Mouse (Mus musculus) embryonic facial prominence, embryonic 10.5 days (tissue): Measurements from ENCODE around the gene Sufu. TPM values are rescaled to one million over a fixed set of nuclear protein-coding genes. Genes with fewer than 3 reads are reported as not detected.

Experiments
- DNase-seq: peaks from one replicate; pipeline ENCODE4 v3.0.0-alpha.2; 2017; ENCODE audit warnings: low spot score
- H3K27ac ChIP-seq: fragments of 300-500 bp; sonication (generic); replicated peaks from 2 replicates; pipeline ENCODE4 v1.5.1; 2016; ENCODE audit warnings: mild to moderate bottlenecking
- H3K27me3 ChIP-seq: fragments of 300-500 bp; sonication (generic); replicated peaks from 2 replicates; pipeline ENCODE4 v1.6.1; 2016; ENCODE audit warnings: low read depth, mild to moderate bottlenecking; ENCODE audit not compliant: poor library complexity, severe bottlenecking
- H3K36me3 ChIP-seq: fragments of 300-500 bp; sonication (generic); replicated peaks from 2 replicates; pipeline ENCODE4 v1.6.1; 2016; ENCODE audit warnings: mild to moderate bottlenecking, moderate library complexity
- H3K4me1 ChIP-seq: fragments of 300-500 bp; sonication (generic); 2 replicates; pipeline ENCODE4 v1.6.1; 2016
- H3K4me3 ChIP-seq: fragments of 300-500 bp; sonication (generic); 2 replicates; pipeline ENCODE4 v1.5.1; 2016; ENCODE audit warnings: mild to moderate bottlenecking, moderate library complexity
- H3K9me3 ChIP-seq: fragments of 300-500 bp; sonication (generic); 2 replicates; pipeline ENCODE4 v1.6.1; 2016; ENCODE audit warnings: mild to moderate bottlenecking
- WGBS: fragments of 180-500 bp; shearing (Covaris S2); methylation state at CpG from one replicate; pipeline ENCODE4 v1.1.7; 2016; 5-methylcytosine and 5-hydroxymethylcytosine counted together
- polyA plus RNA-seq: library from polyadenylated mRNA; unstranded; fragments of >200 nt; fragmentation: Nextera tagmentation; extraction: Ambion mirVana; gene quantifications from 2 replicates; pipeline ENCODE4 v1.2.1, GENCODE M21; 2016

Sufu gene
- polyA plus RNA-seq, 1 experiment from 2014 or later, result 50.5 TPM

DNA sequence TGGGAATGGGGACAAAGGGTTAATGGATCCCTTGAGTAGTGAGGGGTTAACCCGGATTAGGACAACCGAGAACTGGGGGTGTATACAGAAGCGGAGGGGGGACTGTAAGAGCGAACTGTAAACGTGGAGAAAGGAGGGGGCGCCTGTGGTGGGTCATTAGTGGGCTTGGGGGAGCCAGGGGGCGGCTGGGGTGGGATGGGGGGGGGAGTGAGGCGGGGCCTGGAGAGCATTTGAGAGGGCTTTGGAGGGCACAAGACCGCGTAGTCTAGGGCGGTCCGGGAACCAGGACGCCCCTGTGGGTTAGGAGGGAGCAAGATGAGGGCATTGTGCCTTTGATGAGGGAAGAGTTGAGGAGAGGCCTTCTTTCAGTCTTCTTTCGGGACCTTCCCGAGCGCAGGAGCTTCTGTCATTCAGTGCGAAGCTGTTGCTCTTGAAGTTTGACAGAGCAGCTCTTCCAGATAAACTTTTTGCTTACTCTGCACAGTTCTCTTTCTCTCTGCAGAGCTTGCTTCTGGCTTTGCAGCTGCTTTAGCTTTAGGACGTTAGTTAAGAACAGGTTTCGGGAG is 823 bp downstream of the Sufu start:
- Histone ChIP-seq H3K9me3 (no peaks in the 10 kb centered on the region), H3K36me3 (peaks cover 22% of the 10 kb centered on the region), H3K4me1 (peaks cover 47% of the 10 kb centered on the region), H3K4me3 (peak overlapping the region; percentile 80), H3K27ac (peak overlapping the region; percentile 91), H3K27me3 (no peaks in the 10 kb centered on the region)
- DNase-seq, result peak; percentile 68
- 2% methylated on average over 19 of the region's 19 CpGs for WGBS

DNA sequence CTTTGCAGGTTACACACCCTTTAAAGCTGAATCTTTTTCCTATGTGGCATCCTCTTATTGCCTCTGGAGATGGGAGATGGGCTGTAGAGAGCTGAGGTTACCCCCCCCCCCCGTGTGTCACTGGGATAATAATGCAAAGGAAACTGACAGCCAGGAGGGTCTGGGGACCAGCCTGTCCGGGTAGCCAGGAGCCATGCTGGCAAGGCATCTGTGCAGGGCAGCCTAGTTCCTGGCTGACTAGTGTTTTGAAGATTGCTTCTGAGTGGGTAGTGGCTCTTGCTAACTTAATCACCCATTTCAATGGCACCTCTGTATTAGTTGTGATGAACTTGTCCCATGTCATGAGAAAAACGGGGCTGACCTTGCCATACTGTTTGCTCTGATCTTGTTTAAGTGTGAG is 1.7 kb downstream of the Sufu start:
- Histone ChIP-seq H3K4me1 (peaks cover 45% of the 10 kb centered on the region), H3K4me3 (peak overlapping the region; percentile 80), H3K36me3 (peaks cover 31% of the 10 kb centered on the region), H3K9me3 (no peaks in the 10 kb centered on the region), H3K27me3 (no peaks in the 10 kb centered on the region), H3K27ac (no peak overlapping the region)
- no peak for DNase-seq
- WGBS, result 44% methylated on average over 3 of the region's 3 CpGs

DNA sequence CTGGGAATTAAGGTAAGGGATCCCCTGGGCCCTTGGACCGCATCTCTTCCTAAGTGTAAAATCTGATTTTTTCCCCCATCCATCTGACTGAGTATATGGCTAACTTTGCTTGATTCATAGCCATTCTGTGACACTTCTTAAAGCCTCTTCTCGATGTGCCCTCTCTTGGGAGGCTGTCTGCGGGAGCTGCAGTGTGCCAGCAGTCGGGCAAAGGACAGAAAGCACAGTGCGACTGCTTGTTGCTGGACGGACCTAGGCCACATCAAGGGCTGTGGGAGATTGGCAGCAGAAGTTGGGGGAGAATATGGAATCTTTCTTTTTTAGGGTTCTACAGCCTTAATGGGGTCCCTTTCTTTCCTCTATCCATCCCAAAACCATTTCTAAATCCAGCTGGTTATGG is 2.7 kb downstream of the Sufu start:
- Histone ChIP-seq H3K9me3 (no peaks in the 10 kb centered on the region), H3K27me3 (no peaks in the 10 kb centered on the region), H3K27ac (no peak overlapping the region), H3K4me1 (peaks cover 36% of the 10 kb centered on the region), H3K36me3 (peaks cover 40% of the 10 kb centered on the region), H3K4me3 (no peak overlapping the region)
- WGBS, result 89% methylated on average over 6 of the region's 6 CpGs
- no peak for DNase-seq

DNA sequence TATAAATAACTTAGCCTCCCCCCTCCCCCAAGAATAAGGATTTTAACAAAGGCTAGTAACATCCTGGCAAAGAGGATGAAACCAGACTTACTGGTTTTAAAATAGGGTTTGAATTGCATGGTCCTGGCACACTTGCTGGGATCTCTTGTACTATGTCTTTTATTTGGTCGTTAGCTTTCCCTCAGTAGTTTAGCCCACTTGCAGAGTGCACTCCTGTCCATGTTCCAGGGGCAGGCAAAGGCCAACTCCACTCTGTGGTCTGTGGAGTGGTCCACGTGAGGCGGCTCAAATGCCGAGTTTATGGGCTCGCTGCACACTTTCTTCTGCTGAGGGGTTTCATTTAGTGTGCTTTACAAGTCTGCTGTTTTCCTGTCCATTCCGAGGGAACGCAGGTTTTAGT is 3.2 kb downstream of the Sufu start:
- Histone ChIP-seq H3K4me1 (peaks cover 32% of the 10 kb centered on the region), H3K36me3 (peaks cover 46% of the 10 kb centered on the region), H3K27me3 (no peaks in the 10 kb centered on the region), H3K9me3 (no peaks in the 10 kb centered on the region), H3K27ac (no peak overlapping the region), H3K4me3 (no peak overlapping the region)
- DNase-seq, result no peak
- 84% methylated on average over 7 of the region's 7 CpGs for WGBS

DNA sequence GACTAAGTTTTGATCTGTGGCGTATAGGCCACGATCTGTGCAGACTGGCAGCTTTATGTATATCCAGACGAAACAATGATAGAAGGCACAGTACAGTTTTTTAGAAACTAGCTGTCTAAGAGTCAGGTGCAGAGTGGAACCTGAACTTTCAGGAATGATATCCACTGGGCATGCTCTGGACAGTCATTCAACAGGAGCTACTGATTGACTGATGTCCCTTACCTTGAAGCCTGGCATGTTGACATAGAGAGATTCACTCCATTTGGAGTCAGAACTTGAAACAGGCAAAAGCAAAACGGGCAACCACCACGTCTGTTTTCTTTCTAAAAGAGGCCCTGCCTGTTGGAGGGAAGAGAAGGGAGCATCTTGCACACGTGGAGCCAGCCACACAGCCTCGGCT is 3.9 kb downstream of the Sufu start:
- H3K27ac ChIP-seq, result no peak overlapping the region
- H3K36me3 ChIP-seq, result peaks cover 52% of the 10 kb centered on the region
- H3K4me1 ChIP-seq, result peaks cover 32% of the 10 kb centered on the region
- H3K27me3 ChIP-seq, result no peaks in the 10 kb centered on the region
- WGBS, result 88% methylated on average over 7 of the region's 7 CpGs
- H3K4me3 ChIP-seq, result no peak overlapping the region
- DNase-seq, result no peak
- no peaks in the 10 kb centered on the region for H3K9me3 ChIP-seq

DNA sequence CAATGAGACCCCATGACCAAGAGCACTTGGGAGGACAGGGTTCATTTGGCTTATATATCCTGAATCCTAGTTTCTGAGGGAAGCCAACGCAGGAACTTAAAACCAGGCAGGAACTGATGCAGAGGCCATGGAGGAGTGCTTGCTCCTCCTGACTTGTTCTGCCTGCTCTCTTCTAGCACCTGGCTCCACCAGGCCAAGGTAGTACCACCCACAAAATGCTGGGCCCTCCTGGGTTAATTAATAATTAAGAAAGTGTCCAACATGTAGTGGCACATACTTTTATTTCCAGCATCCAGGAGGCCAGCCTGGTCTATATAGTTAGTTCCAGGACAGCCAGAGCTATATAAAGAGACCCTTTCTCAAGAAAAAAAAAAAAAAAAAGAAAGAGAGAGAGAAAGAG is 7.3 kb downstream of the Sufu start:
- Histone ChIP-seq H3K36me3 (peaks cover 85% of the 10 kb centered on the region), H3K27ac (no peak overlapping the region), H3K4me1 (peaks cover 14% of the 10 kb centered on the region), H3K27me3 (no peaks in the 10 kb centered on the region), H3K9me3 (no peaks in the 10 kb centered on the region), H3K4me3 (no peak overlapping the region)
- DNase-seq, result no peak
- WGBS, result 88% methylated on average over 1 of the region's 1 CpGs

DNA sequence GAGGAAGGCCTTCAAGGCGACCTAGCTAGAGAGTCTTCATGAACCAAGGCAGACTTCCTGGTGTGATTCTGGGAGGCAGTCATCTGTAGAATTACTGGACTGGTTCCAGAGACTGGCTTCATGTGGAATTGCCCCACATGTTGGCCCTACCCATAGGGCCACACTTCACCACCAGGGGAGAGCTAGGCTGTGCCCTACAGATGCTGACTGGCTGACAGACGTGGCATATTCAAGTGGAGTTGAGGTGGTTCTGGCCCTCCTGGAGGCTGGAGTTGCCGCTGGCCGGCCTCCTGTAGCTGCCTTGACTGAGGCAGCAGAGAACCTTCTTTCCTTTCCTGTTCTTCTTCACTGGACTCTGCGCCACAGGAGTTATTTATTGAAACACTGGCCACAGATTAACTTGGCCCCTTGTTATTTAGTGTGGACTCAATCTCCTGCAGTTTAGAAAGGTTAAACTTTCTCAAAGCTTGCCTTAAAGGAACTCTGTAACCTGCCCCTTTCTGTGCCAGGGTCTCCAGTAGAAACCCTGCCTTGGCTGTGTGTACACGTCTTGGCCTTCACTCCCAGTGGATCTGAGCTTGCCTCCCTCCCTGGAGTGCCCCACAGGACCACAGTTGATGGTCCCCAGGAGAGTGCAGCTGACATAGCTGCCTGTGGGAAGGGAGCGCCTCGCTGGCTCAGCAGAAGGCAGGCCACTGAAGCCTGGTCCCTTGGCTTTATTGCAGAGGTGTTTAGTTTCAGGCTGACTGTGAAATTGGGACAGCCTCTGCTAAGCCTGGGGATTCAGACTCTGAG is 10.1 kb downstream of the Sufu start:
- Histone ChIP-seq H3K27me3 (no peaks in the 10 kb centered on the region), H3K4me1 (peaks cover 21% of the 10 kb centered on the region), H3K27ac (no peak overlapping the region), H3K9me3 (no peaks in the 10 kb centered on the region), H3K36me3 (peaks cover 93% of the 10 kb centered on the region), H3K4me3 (no peak overlapping the region)
- 81% methylated on average over 8 of the region's 8 CpGs for WGBS
- DNase-seq, result no peak

DNA sequence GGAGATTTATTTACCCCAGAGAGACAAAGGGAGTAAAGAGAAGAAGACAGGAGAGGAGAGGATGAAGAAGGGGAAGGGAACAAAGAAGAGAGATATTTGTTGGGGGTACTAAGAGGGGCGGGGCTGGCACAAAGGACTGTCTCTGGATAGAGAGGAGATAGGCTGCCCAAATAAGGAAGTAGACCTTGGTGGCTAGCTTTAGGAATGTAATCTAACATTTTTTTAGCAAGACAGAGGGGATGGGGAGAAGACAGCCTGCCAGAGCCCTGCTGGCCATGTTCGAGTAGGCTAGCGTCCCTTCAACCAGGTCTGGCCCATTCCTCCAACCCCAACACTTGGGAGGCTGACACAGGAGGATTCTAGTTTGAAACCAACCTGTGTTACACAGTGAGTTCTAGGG is 12.8 kb downstream of the Sufu start:
- no peak for DNase-seq
- H3K9me3 ChIP-seq, result no peaks in the 10 kb centered on the region
- no peaks in the 10 kb centered on the region for H3K27me3 ChIP-seq
- H3K4me3 ChIP-seq, result no peak overlapping the region
- no peak overlapping the region for H3K27ac ChIP-seq
- 77% methylated on average over 3 of the region's 3 CpGs for WGBS
- H3K36me3 ChIP-seq, result peaks cover 88% of the 10 kb centered on the region
- peaks cover 31% of the 10 kb centered on the region for H3K4me1 ChIP-seq

DNA sequence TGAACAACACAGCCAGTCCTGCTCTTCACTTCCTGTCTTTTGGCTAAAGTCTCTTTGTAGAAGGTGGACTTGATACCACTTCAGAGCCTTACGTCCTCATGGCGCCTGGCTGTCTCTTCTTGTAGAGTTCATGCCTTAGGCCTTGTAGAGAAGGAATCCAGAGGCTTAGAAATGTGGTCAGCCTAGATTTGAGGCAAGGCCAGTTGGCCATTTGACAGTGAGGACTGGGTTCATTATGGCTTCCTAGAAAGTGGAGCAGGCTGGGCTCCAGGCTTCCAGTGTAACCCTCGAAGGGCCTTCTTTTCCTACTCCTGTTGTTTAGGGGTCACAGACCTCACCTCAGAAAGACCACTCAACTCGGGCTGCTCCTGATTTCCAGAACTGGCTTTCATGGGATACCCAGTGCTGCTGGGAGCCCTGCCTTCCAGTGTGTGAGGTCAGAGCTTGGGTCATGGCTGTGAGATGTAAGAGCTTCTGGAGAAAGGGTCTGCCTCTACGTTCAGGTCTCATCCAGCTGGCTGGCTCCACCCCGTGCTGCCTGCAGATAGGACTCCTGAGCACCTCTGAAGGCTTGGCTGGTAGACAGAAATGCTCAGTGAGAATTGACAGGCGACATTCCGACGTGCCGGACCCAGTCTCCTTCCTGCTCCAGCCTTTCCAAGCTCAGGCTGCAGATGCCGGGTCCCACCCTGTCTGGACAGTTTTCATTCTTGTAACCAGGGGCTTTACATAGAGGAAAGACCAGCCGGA is 15.5 kb downstream of the Sufu start:
- Histone ChIP-seq H3K27ac (no peak overlapping the region), H3K4me1 (peaks cover 44% of the 10 kb centered on the region), H3K4me3 (no peak overlapping the region), H3K27me3 (no peaks in the 10 kb centered on the region), H3K9me3 (no peaks in the 10 kb centered on the region), H3K36me3 (peaks cover 73% of the 10 kb centered on the region)
- DNase-seq, result no peak
- 86% methylated on average over 12 of the region's 12 CpGs for WGBS

DNA sequence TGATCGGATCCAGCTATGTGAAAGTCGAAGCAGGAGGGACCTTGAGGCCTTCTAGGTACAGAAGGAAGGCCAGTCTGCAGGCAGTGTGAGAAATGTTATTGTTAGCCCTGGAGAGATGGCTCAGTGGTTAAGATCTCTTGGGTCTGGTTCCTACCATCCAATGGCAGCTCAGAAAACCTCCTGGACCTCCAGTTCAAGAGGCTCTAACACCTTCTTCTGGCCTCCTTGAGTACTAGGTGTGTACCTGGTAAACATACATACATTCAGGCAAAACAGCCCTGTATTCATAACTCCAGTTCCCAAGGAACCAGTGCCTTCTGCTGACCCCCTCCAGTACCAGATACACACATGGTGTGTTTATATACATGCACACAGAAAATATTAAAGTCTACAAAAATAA is 17.3 kb downstream of the Sufu start:
- Histone ChIP-seq H3K27ac (no peak overlapping the region), H3K27me3 (no peaks in the 10 kb centered on the region), H3K9me3 (no peaks in the 10 kb centered on the region), H3K4me1 (peaks cover 53% of the 10 kb centered on the region), H3K4me3 (no peak overlapping the region), H3K36me3 (peaks cover 58% of the 10 kb centered on the region)
- WGBS, result 99% methylated on average over 2 of the region's 2 CpGs
- DNase-seq, result no peak

DNA sequence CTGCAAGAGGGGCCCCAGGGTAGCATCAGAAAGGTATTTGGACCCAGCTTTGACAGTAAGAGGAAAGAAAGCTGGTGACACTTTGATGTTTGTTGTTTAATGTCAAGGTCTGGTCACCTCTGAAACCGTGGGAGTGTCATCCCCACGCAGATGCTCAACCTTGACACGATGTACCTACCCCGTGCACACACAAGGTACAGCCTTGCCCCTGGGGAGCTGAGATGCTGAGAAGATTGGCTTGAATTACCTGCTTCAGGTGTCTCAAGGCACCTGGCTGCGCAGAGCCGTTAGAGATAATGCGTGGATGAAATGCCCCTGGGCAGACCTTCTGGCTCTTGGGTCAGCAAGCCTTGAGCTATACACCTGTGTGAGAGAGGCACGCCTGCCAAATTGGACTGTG is 17.8 kb downstream of the Sufu start:
- Histone ChIP-seq H3K4me1 (peaks cover 49% of the 10 kb centered on the region), H3K27me3 (no peaks in the 10 kb centered on the region), H3K9me3 (no peaks in the 10 kb centered on the region), H3K4me3 (no peak overlapping the region), H3K36me3 (peaks cover 52% of the 10 kb centered on the region), H3K27ac (no peak overlapping the region)
- WGBS, result 91% methylated on average over 8 of the region's 8 CpGs
- DNase-seq, result no peak

DNA sequence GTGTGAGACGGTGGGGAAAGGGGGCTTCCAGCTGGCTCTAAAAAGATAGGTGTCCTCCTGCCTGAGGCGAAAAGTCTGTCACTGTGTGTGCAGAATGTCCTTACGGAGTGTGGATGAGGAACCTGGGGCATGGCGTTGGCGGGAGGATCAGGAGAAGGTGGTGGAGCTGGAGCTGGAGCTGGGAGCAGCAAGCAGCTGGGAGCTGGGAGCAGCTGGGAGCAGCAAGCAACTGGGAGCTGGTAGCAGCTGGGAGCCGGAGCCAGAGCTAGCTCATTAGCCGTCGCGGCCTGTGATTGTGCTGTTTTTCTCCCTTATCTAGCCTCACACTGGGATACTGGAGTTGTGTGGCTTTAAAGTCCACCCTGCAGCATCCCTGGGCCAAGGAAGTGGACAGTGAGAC is 19.6 kb downstream of the Sufu start:
- 73% methylated on average over 9 of the region's 9 CpGs for WGBS
- Histone ChIP-seq H3K9me3 (no peaks in the 10 kb centered on the region), H3K27ac (0 out of 2 replicates have a peak overlapping the region, but pooled peaks have one; percentile 15), H3K4me3 (no peak overlapping the region), H3K27me3 (no peaks in the 10 kb centered on the region), H3K36me3 (peaks cover 36% of the 10 kb centered on the region), H3K4me1 (peaks cover 56% of the 10 kb centered on the region)
- no peak for DNase-seq

DNA sequence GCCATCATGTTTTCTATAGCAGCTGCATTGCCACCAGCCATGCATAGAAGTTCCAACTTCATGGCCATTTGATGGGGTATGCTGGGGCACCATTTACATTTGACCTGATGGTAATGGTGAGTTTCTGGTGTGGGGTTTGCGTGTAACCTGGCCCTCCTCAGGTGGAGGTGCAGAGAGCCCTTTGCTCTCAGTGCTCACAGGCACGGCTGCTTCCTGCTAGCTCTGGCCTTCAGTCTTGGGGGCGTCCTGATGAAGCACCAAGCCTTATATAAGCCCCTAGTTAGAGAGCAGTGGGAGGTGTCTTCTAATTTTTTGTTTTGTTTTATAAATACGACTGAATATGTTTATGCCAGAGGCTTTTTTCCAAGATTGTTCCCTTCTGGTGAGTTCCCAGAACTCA is 21.4 kb downstream of the Sufu start:
- 83% methylated on average over 4 of the region's 4 CpGs for WGBS
- Histone ChIP-seq H3K27ac (no peak overlapping the region), H3K36me3 (peaks cover 25% of the 10 kb centered on the region), H3K27me3 (no peaks in the 10 kb centered on the region), H3K4me1 (peaks cover 62% of the 10 kb centered on the region), H3K4me3 (no peak overlapping the region), H3K9me3 (no peaks in the 10 kb centered on the region)
- no peak for DNase-seq
